ENCODE assay signal across 8 mouse cellular contexts in genomic region chr13:56753192-56753951, GRCm38 (mm10). TPM values are rescaled to one million over a fixed set of nuclear protein-coding genes. Genes with fewer than 3 reads are reported as not detected.
DNase-seq lines count a peak whose midpoint lies in the region; ATAC-seq lines count a peak whose summit lies in the region.

Gene Gm45623, minus strand, starts transcription at chr13:56753827.

- DNase-seq in heart, postnatal 10 days: no peak
- DNase-seq in R1 (ENCODE audit: low read depth, low spot score): peak; percentile 48
- DNase-seq in forebrain, embryonic 14.5 days (ENCODE audit: low spot score): no peak
- DNase-seq in liver, embryonic 13.5 days: no peak
- no peak for DNase-seq in Muller cell, postnatal 12 days (ENCODE audit: inconsistent ontology term)
- no peak for DNase-seq in layer of hippocampus, postnatal 14 days (ENCODE audit: low spot score in 2 of 2)
- no peak for DNase-seq in ovary, postnatal 10 days (ENCODE audit: low spot score)

- no peak within 1 kb of the TSS for H3K27ac ChIP-seq in heart, embryonic 15.5 days
- H3K27ac ChIP-seq in forebrain, embryonic 14.5 days (ENCODE audit: low read depth, low read length): no peak within 1 kb of the TSS
- H3K27ac ChIP-seq in liver, embryonic 13.5 days: no peak within 1 kb of the TSS

- H3K36me3 ChIP-seq in heart, embryonic 15.5 days: no peaks in the 10 kb centered on the region
- H3K36me3 ChIP-seq in forebrain, embryonic 14.5 days (ENCODE audit: control insufficient read depth, insufficient read depth, low read length): no peaks in the 10 kb centered on the region
- no peaks in the 10 kb centered on the region for H3K36me3 ChIP-seq in liver, embryonic 13.5 days

- peaks cover 73% of the 10 kb centered on the region for H3K27me3 ChIP-seq in heart, embryonic 15.5 days
- peaks cover 37% of the 10 kb centered on the region for H3K27me3 ChIP-seq in forebrain, embryonic 14.5 days (replicated peaks; ENCODE audit: control insufficient read depth, insufficient read depth, low read length)
- peaks cover 75% of the 10 kb centered on the region for H3K27me3 ChIP-seq in liver, embryonic 13.5 days

- intact Hi-C loops in heart, postnatal 10 days (cut with DNase I): no loop called here

- WGBS in heart, embryonic 15.5 days: under 1% methylated on average over 71 of the region's 71 CpGs
- WGBS in forebrain, embryonic 14.5 days: under 1% methylated on average over 67 of the region's 71 CpGs
- WGBS in liver, embryonic 13.5 days (ENCODE audit: insufficient replicate concordance): 2% methylated on average over 71 of the region's 71 CpGs

- H3K4me1 ChIP-seq in heart, embryonic 15.5 days (replicated peaks): peaks cover 15% of the 10 kb centered on the region
- peaks cover 8% of the 10 kb centered on the region; the same call in 1 of the 2 replicates for H3K4me1 ChIP-seq in forebrain, embryonic 14.5 days (ENCODE audit: control insufficient read depth, insufficient read depth, low read length)
- H3K4me1 ChIP-seq in liver, embryonic 13.5 days (replicated peaks): peaks cover 12% of the 10 kb centered on the region

- H3K4me3 ChIP-seq in heart, embryonic 15.5 days: peak within 1 kb of the TSS; percentile 57
- H3K4me3 ChIP-seq in forebrain, embryonic 14.5 days (ENCODE audit: low read depth, low read length): peak within 1 kb of the TSS; percentile 41
- peak within 1 kb of the TSS; percentile 43 for H3K4me3 ChIP-seq in liver, embryonic 13.5 days (replicated peaks)

- ATAC-seq in heart, embryonic 15.5 days (replicated peaks; ENCODE audit: insufficient number of reproducible peaks, insufficient read depth, low FRiP score, low read depth): 0 out of 2 replicates have a peak, but pooled peaks have one; percentile 21
- no peak; the same call in 1 of the 2 replicates for ATAC-seq in forebrain, embryonic 14.5 days
- ATAC-seq in liver, embryonic 13.5 days (ENCODE audit: low read depth): no peak

- H3K4me2 ChIP-seq in heart, embryonic 15.5 days: peak within 1 kb of the TSS; percentile 95
- H3K4me2 ChIP-seq in forebrain, embryonic 14.5 days (ENCODE audit: low read length): peak within 1 kb of the TSS; percentile 90
- peak within 1 kb of the TSS; percentile 58 for H3K4me2 ChIP-seq in liver, embryonic 13.5 days

- peak within 1 kb of the TSS; percentile 49 for H3K9ac ChIP-seq in heart, embryonic 15.5 days
- peak within 1 kb of the TSS; percentile 61 for H3K9ac ChIP-seq in forebrain, embryonic 14.5 days (ENCODE audit: low read length)
- no peak within 1 kb of the TSS for H3K9ac ChIP-seq in liver, embryonic 13.5 days

- H3K9me3 ChIP-seq in heart, embryonic 15.5 days (replicated peaks): no peaks in the 10 kb centered on the region
- no peaks in the 10 kb centered on the region for H3K9me3 ChIP-seq in forebrain, embryonic 14.5 days (replicated peaks; ENCODE audit: control insufficient read depth, low read length)
- no peaks in the 10 kb centered on the region for H3K9me3 ChIP-seq in liver, embryonic 13.5 days (replicated peaks)

RNA-seq across cellular contexts. Expression of gene Gm45623, which starts in this region (rescaled TPM):
- 0.24 TPM in 1 of 2 replicates, not detected in the other for polyA plus RNA-seq in heart, embryonic 15.5 days (2015; fragmentation: Nextera tagmentation; extraction: Ambion mirVana)
- total RNA-seq in heart, postnatal 10 days (2021): under 1 TPM in 1 of 2 experiments, not detected in 1; 0.22 TPM
- polyA plus RNA-seq in forebrain, embryonic 14.5 days (2014; fragmentation: Nextera tagmentation; extraction: Ambion mirVana): 0.85 and 1.1 TPM in 2 replicates
- polyA plus RNA-seq in liver, embryonic 13.5 days (2015; fragmentation: Nextera tagmentation; extraction: Ambion mirVana): not detected in 2 replicates
- total RNA-seq in layer of hippocampus, postnatal 14 days (2021): 1 to 10 TPM; 1.6 to 1.7 TPM

Comparison
In these comparisons a context has a peak if more than half of its experiments do, and no peak if none do; other contexts are left out.
1. Peak in ATAC-seq, H3K4me3 ChIP-seq, H3K9ac ChIP-seq and H3K4me2 ChIP-seq in heart, embryonic 15.5 days; RNA of the gene not detected or under 1 TPM.